Mouse (Mus musculus): ENCODE results near the gene Olfr107. TPM values are rescaled to one million over a fixed set of nuclear protein-coding genes. Genes with fewer than 3 reads are reported as not detected.

The Olfr107 gene
- polyA plus RNA-seq (2014; fragmentation: Nextera tagmentation; extraction: Ambion mirVana): not detected in 2 replicates

GRCm38 (mm10) chr17:37398926-37399325, at the start of gene Olfr107:
Gene Olfr107 (plus strand): TSS chr17:37399226.
- Histone ChIP-seq H3K9me3 (ENCODE audit: control insufficient read depth, low read depth, low read length) (no peaks in the 10 kb centered on the region), H3K36me3 (ENCODE audit: control insufficient read depth, insufficient read depth, low read length) (no peaks in the 10 kb centered on the region), H3K27me3 (ENCODE audit: control insufficient read depth, insufficient read depth, low read length) (no peaks in the 10 kb centered on the region), H3K4me1 (ENCODE audit: control insufficient read depth, insufficient read depth, low read length) (no peaks in the 10 kb centered on the region), H3K4me2 (replicated peaks; ENCODE audit: low read depth, low read length) (no peak within 1 kb of the TSS), H3K4me3 (ENCODE audit: low read depth, low read length) (no peak within 1 kb of the TSS), H3K27ac (ENCODE audit: low read length) (no peak within 1 kb of the TSS), H3K9ac (replicated peaks; ENCODE audit: low read depth, low read length) (no peak within 1 kb of the TSS)
- WGBS: 73% methylated on average over 3 of the region's 3 CpGs
- no peak for ATAC-seq (ENCODE audit: insufficient number of reproducible peaks, insufficient read depth, low FRiP score, low read depth)

- no peaks in the 10 kb centered on the region for H3K27me3 ChIP-seq (ENCODE audit: control insufficient read depth, insufficient read depth, low read length)
Observed at GRCm38 (mm10) chr17:37359282-37359681, 39.7 kb upstream of the Olfr107 start, which contains the start of gene Olfr104-ps. Gene Olfr104-ps (plus strand): TSS chr17:37359582.

GRCm38 (mm10) chr17:37378733-37379132, 20.3 kb upstream of the Olfr107 start, which contains the start of gene Olfr105-ps:
Gene Olfr105-ps (plus strand): TSS chr17:37379033.
- Histone ChIP-seq H3K27me3 (ENCODE audit: control insufficient read depth, insufficient read depth, low read length) (no peaks in the 10 kb centered on the region), H3K36me3 (ENCODE audit: control insufficient read depth, insufficient read depth, low read length) (no peaks in the 10 kb centered on the region), H3K9me3 (ENCODE audit: control insufficient read depth, low read depth, low read length) (no peaks in the 10 kb centered on the region), H3K4me1 (ENCODE audit: control insufficient read depth, insufficient read depth, low read length) (no peaks in the 10 kb centered on the region), H3K4me3 (ENCODE audit: low read depth, low read length) (no peak within 1 kb of the TSS), H3K27ac (ENCODE audit: low read length) (no peak within 1 kb of the TSS), H3K4me2 (replicated peaks; ENCODE audit: low read depth, low read length) (no peak within 1 kb of the TSS), H3K9ac (replicated peaks; ENCODE audit: low read depth, low read length) (no peak within 1 kb of the TSS)
- no peak for ATAC-seq (ENCODE audit: insufficient number of reproducible peaks, insufficient read depth, low FRiP score, low read depth)

More at GRCm38 (mm10) chr17:37359282-37359681, 39.7 kb upstream of the Olfr107 start, which contains the start of gene Olfr104-ps:
- ATAC-seq (ENCODE audit: insufficient number of reproducible peaks, insufficient read depth, low FRiP score, low read depth): no peak
- Histone ChIP-seq H3K27ac (ENCODE audit: low read length) (no peak within 1 kb of the TSS), H3K4me3 (ENCODE audit: low read depth, low read length) (no peak within 1 kb of the TSS), H3K4me2 (replicated peaks; ENCODE audit: low read depth, low read length) (no peak within 1 kb of the TSS), H3K9ac (replicated peaks; ENCODE audit: low read depth, low read length) (no peak within 1 kb of the TSS), H3K9me3 (ENCODE audit: control insufficient read depth, low read depth, low read length) (no peaks in the 10 kb centered on the region), H3K36me3 (ENCODE audit: control insufficient read depth, insufficient read depth, low read length) (no peaks in the 10 kb centered on the region), H3K4me1 (ENCODE audit: control insufficient read depth, insufficient read depth, low read length) (no peaks in the 10 kb centered on the region)

- H3K27ac ChIP-seq (ENCODE audit: low read length): no peak within 1 kb of the TSS
- no peak within 1 kb of the TSS for H3K4me2 ChIP-seq (replicated peaks; ENCODE audit: low read depth, low read length)
- ATAC-seq (ENCODE audit: insufficient number of reproducible peaks, insufficient read depth, low FRiP score, low read depth): no peak
- no peaks in the 10 kb centered on the region for H3K36me3 ChIP-seq (ENCODE audit: control insufficient read depth, insufficient read depth, low read length)
- no peak within 1 kb of the TSS for H3K4me3 ChIP-seq (ENCODE audit: low read depth, low read length)
- no peaks in the 10 kb centered on the region for H3K4me1 ChIP-seq (ENCODE audit: control insufficient read depth, insufficient read depth, low read length)
- H3K9me3 ChIP-seq (ENCODE audit: control insufficient read depth, low read depth, low read length): no peaks in the 10 kb centered on the region
- H3K9ac ChIP-seq (replicated peaks; ENCODE audit: low read depth, low read length): no peak within 1 kb of the TSS
- H3K27me3 ChIP-seq (ENCODE audit: control insufficient read depth, insufficient read depth, low read length): no peaks in the 10 kb centered on the region
- WGBS: 74% methylated on average over 1 of the region's 1 CpGs
Observed at GRCm38 (mm10) chr17:37390093-37390492, 8.9 kb upstream of the Olfr107 start, which contains the start of gene Olfr106-ps. Gene Olfr106-ps (plus strand): TSS chr17:37390393.

GRCm38 (mm10) chr17:37413380-37413779, 14.4 kb downstream of the Olfr107 start:
- Histone ChIP-seq H3K27ac (ENCODE audit: low read length) (no peak overlapping the region), H3K4me2 (replicated peaks; ENCODE audit: low read depth, low read length) (no peak overlapping the region), H3K4me3 (ENCODE audit: low read depth, low read length) (no peak overlapping the region), H3K9ac (replicated peaks; ENCODE audit: low read depth, low read length) (no peak overlapping the region), H3K27me3 (ENCODE audit: control insufficient read depth, insufficient read depth, low read length) (no peaks in the 10 kb centered on the region), H3K9me3 (ENCODE audit: control insufficient read depth, low read depth, low read length) (no peaks in the 10 kb centered on the region), H3K4me1 (ENCODE audit: control insufficient read depth, insufficient read depth, low read length) (no peaks in the 10 kb centered on the region), H3K36me3 (ENCODE audit: control insufficient read depth, insufficient read depth, low read length) (no peaks in the 10 kb centered on the region)
- no peak for ATAC-seq (ENCODE audit: insufficient number of reproducible peaks, insufficient read depth, low FRiP score, low read depth)

GRCm38 (mm10) chr17:37445180-37445579, 46.2 kb downstream of the Olfr107 start, which contains the start of gene Olfr108:
Gene Olfr108 (plus strand): TSS chr17:37445480.
- H3K4me2 ChIP-seq (replicated peaks; ENCODE audit: low read depth, low read length): no peak within 1 kb of the TSS
- 85% methylated on average over 1 of the region's 1 CpGs for WGBS
- ATAC-seq (ENCODE audit: insufficient number of reproducible peaks, insufficient read depth, low FRiP score, low read depth): no peak

More at GRCm38 (mm10) chr17:37445180-37445579, 46.2 kb downstream of the Olfr107 start, which contains the start of gene Olfr108:
- H3K27me3 ChIP-seq (ENCODE audit: control insufficient read depth, insufficient read depth, low read length): no peaks in the 10 kb centered on the region
- H3K4me3 ChIP-seq (ENCODE audit: low read depth, low read length): no peak within 1 kb of the TSS
- H3K4me1 ChIP-seq (ENCODE audit: control insufficient read depth, insufficient read depth, low read length): no peaks in the 10 kb centered on the region
- H3K36me3 ChIP-seq (ENCODE audit: control insufficient read depth, insufficient read depth, low read length): no peaks in the 10 kb centered on the region
- H3K9ac ChIP-seq (replicated peaks; ENCODE audit: low read depth, low read length): no peak within 1 kb of the TSS
- no peaks in the 10 kb centered on the region for H3K9me3 ChIP-seq (ENCODE audit: control insufficient read depth, low read depth, low read length)
- no peak within 1 kb of the TSS for H3K27ac ChIP-seq (ENCODE audit: low read length)

Other genes starting within 250 kb of the Olfr107 start
- not detected in 2 replicates for gene Olfr93, start 237.7 kb upstream of the Olfr107 start, polyA plus RNA-seq (2014; fragmentation: Nextera tagmentation; extraction: Ambion mirVana)
- gene Ubd, start 205.3 kb upstream of the Olfr107 start, polyA plus RNA-seq (2014; fragmentation: Nextera tagmentation; extraction: Ambion mirVana): not detected in 2 replicates
- gene Olfr94, start 198.2 kb upstream of the Olfr107 start, polyA plus RNA-seq (2014; fragmentation: Nextera tagmentation; extraction: Ambion mirVana): not detected in 2 replicates
- gene Olfr95, start 186.1 kb upstream of the Olfr107 start, polyA plus RNA-seq (2014; fragmentation: Nextera tagmentation; extraction: Ambion mirVana): not detected in 2 replicates
- gene Olfr96, start 179.1 kb upstream of the Olfr107 start, polyA plus RNA-seq (2014; fragmentation: Nextera tagmentation; extraction: Ambion mirVana): not detected in 2 replicates
- gene Olfr97, start 161.9 kb upstream of the Olfr107 start, polyA plus RNA-seq (2014; fragmentation: Nextera tagmentation; extraction: Ambion mirVana): not detected in 2 replicates
- gene Olfr98, start 135.5 kb upstream of the Olfr107 start, polyA plus RNA-seq (2014; fragmentation: Nextera tagmentation; extraction: Ambion mirVana): not detected in 2 replicates
- gene H2-M3, start 129.0 kb upstream of the Olfr107 start, polyA plus RNA-seq (2014; fragmentation: Nextera tagmentation; extraction: Ambion mirVana): 2.9 and 4.3 TPM in 2 replicates
- not detected in 2 replicates for gene Olfr99, start 115.8 kb upstream of the Olfr107 start, polyA plus RNA-seq (2014; fragmentation: Nextera tagmentation; extraction: Ambion mirVana)
- gene Olfr101, start 94.9 kb upstream of the Olfr107 start, polyA plus RNA-seq (2014; fragmentation: Nextera tagmentation; extraction: Ambion mirVana): not detected in 2 replicates
- not detected in 2 replicates for gene Olfr102, start 82.2 kb upstream of the Olfr107 start, polyA plus RNA-seq (2014; fragmentation: Nextera tagmentation; extraction: Ambion mirVana)
- gene Olfr103, start 59.5 kb upstream of the Olfr107 start, polyA plus RNA-seq (2014; fragmentation: Nextera tagmentation; extraction: Ambion mirVana): not detected in 2 replicates
- gene Olfr104-ps, start 39.6 kb upstream of the Olfr107 start, polyA plus RNA-seq (2014; fragmentation: Nextera tagmentation; extraction: Ambion mirVana): not detected in 2 replicates
- gene Olfr105-ps, start 20.2 kb upstream of the Olfr107 start, polyA plus RNA-seq (2014; fragmentation: Nextera tagmentation; extraction: Ambion mirVana): not detected in 2 replicates
- not detected in 2 replicates for gene Olfr106-ps, start 8.8 kb upstream of the Olfr107 start, polyA plus RNA-seq (2014; fragmentation: Nextera tagmentation; extraction: Ambion mirVana)
- gene Olfr108, start 46.3 kb downstream of the Olfr107 start, polyA plus RNA-seq (2014; fragmentation: Nextera tagmentation; extraction: Ambion mirVana): not detected in 2 replicates
- gene Olfr109, start 59.7 kb downstream of the Olfr107 start, polyA plus RNA-seq (2014; fragmentation: Nextera tagmentation; extraction: Ambion mirVana): not detected in 2 replicates
- not detected in 2 replicates for gene H2-M2, start 84.3 kb downstream of the Olfr107 start, polyA plus RNA-seq (2014; fragmentation: Nextera tagmentation; extraction: Ambion mirVana)
- gene Olfr110, start 93.2 kb downstream of the Olfr107 start, polyA plus RNA-seq (2014; fragmentation: Nextera tagmentation; extraction: Ambion mirVana): not detected in 2 replicates
- not detected in 2 replicates for gene Olfr111, start 108.8 kb downstream of the Olfr107 start, polyA plus RNA-seq (2014; fragmentation: Nextera tagmentation; extraction: Ambion mirVana)
- not detected in 2 replicates for gene Olfr112, start 170.2 kb downstream of the Olfr107 start, polyA plus RNA-seq (2014; fragmentation: Nextera tagmentation; extraction: Ambion mirVana)
- gene Olfr113, start 178.4 kb downstream of the Olfr107 start, polyA plus RNA-seq (2014; fragmentation: Nextera tagmentation; extraction: Ambion mirVana): not detected in 2 replicates
- gene Olfr114, start 193.5 kb downstream of the Olfr107 start, polyA plus RNA-seq (2014; fragmentation: Nextera tagmentation; extraction: Ambion mirVana): not detected in 2 replicates
- not detected in 2 replicates for gene Olfr115, start 227.9 kb downstream of the Olfr107 start, polyA plus RNA-seq (2014; fragmentation: Nextera tagmentation; extraction: Ambion mirVana)
- gene Olfr116, start 228.0 kb downstream of the Olfr107 start, polyA plus RNA-seq (2014; fragmentation: Nextera tagmentation; extraction: Ambion mirVana): not detected in 2 replicates

Measured in stomach, embryonic 14.5 days (tissue).